Mouse (Mus musculus): Measurements from ENCODE around the gene Ccdc33. TPM values are rescaled to one million over a fixed set of nuclear protein-coding genes. Genes with fewer than 3 reads are reported as not detected.

Gene Ccdc33
- total and polyA plus RNA-seq, 3 experiments, result 0.05 TPM; not detected in 2

- peaks cover 32% of the 10 kb centered on the region for H3K27me3 ChIP-seq (ENCODE audit: insufficient read depth, low read length)
- no peak for TF ChIP-seq GATA2 (IDR thresholded peaks at IDR 0.05; ENCODE audit: borderline replicate concordance, low read depth, low read length)
- no peak for TF ChIP-seq CTCF (IDR thresholded peaks at IDR 0.05; ENCODE audit: low read depth, low read length)
- H3K36me3 ChIP-seq (replicated peaks), result no peaks in the 10 kb centered on the region
- no peak overlapping the region for H3K4me3 ChIP-seq (ENCODE audit: low read depth, low read length)
- ATAC-seq (ENCODE audit: extremely low read depth, insufficient number of reproducible peaks, low FRiP score, poor library complexity, severe bottlenecking), result no peak
- H3K9me3 ChIP-seq (replicated peaks), result no peaks in the 10 kb centered on the region
- H3K4me1 ChIP-seq (ENCODE audit: insufficient read depth, low read depth, low read length), result no peaks in the 10 kb centered on the region
- DNase-seq (ENCODE audit: low spot score), result no peak
Observed at GRCm38 (mm10) chr9:58035519-58035918, 83.1 kb downstream of the Ccdc33 start.

- no peak for TF ChIP-seq POLR2AphosphoS5 (IDR thresholded peaks at IDR 0.05; ENCODE audit: insufficient replicate concordance, low read depth, low read length)
- TF ChIP-seq GATA2 (IDR thresholded peaks at IDR 0.05; ENCODE audit: borderline replicate concordance, low read depth, low read length), result no peak
- TF ChIP-seq GATA1 (IDR thresholded peaks at IDR 0.05; ENCODE audit: borderline replicate concordance, low read length), result no peak
- no peaks in the 10 kb centered on the region for H3K9me3 ChIP-seq (replicated peaks)
- H3K4me3 ChIP-seq (ENCODE audit: low read depth, low read length), result no peak overlapping the region
- no peaks in the 10 kb centered on the region for H3K4me1 ChIP-seq (ENCODE audit: insufficient read depth, low read depth, low read length)
- H3K27me3 ChIP-seq (ENCODE audit: insufficient read depth, low read length), result peaks cover 27% of the 10 kb centered on the region
- H3K36me3 ChIP-seq (replicated peaks), result no peaks in the 10 kb centered on the region
- DNase-seq (ENCODE audit: low spot score), result no peak
- ATAC-seq (ENCODE audit: extremely low read depth, insufficient number of reproducible peaks, low FRiP score, poor library complexity, severe bottlenecking), result no peak
Observed at GRCm38 (mm10) chr9:58031895-58032294, 86.7 kb downstream of the Ccdc33 start.

- TF ChIP-seq POLR2AphosphoS5 (IDR thresholded peaks at IDR 0.05; ENCODE audit: insufficient replicate concordance, low read depth, low read length) (no peak), TAL1 (conservative IDR thresholded peaks at IDR 0.05; ENCODE audit: low read depth, low read length) (no peak), CTCF (IDR thresholded peaks at IDR 0.05; ENCODE audit: low read depth, low read length) (no peak), GATA1 (IDR thresholded peaks at IDR 0.05; ENCODE audit: borderline replicate concordance, low read length) (no peak), GATA2 (IDR thresholded peaks at IDR 0.05; ENCODE audit: borderline replicate concordance, low read depth, low read length) (no peak)
- no peak overlapping the region for H3K4me3 ChIP-seq (ENCODE audit: low read depth, low read length)
Observed at GRCm38 (mm10) chr9:58029635-58030034, 89.0 kb downstream of the Ccdc33 start.

GRCm38 (mm10) chr9:58028841-58029240 lies 89.8 kb downstream of the Ccdc33 start:
- ATAC-seq (ENCODE audit: extremely low read depth, insufficient number of reproducible peaks, low FRiP score, poor library complexity, severe bottlenecking), result no peak
- TF ChIP-seq POLR2AphosphoS5 (IDR thresholded peaks at IDR 0.05; ENCODE audit: insufficient replicate concordance, low read depth, low read length), result no peak

More at GRCm38 (mm10) chr9:58029635-58030034, 89.0 kb downstream of the Ccdc33 start:
- H3K27me3 ChIP-seq (ENCODE audit: insufficient read depth, low read length), result peaks cover 22% of the 10 kb centered on the region
- no peaks in the 10 kb centered on the region for H3K4me1 ChIP-seq (ENCODE audit: insufficient read depth, low read depth, low read length)
- ATAC-seq (ENCODE audit: extremely low read depth, insufficient number of reproducible peaks, low FRiP score, poor library complexity, severe bottlenecking) (no peak), DNase-seq (ENCODE audit: low spot score) (no peak)
- H3K36me3 ChIP-seq (replicated peaks), result no peaks in the 10 kb centered on the region
- H3K9me3 ChIP-seq (replicated peaks), result no peaks in the 10 kb centered on the region

GRCm38 (mm10) chr9:58027426-58028180 lies 91.0 kb downstream of the Ccdc33 start:
- no peaks in the 10 kb centered on the region for H3K9me3 ChIP-seq (replicated peaks)
- H3K4me3 ChIP-seq (ENCODE audit: low read depth, low read length), result no peak overlapping the region
- ATAC-seq (ENCODE audit: extremely low read depth, insufficient number of reproducible peaks, low FRiP score, poor library complexity, severe bottlenecking) (peak; percentile 15; the same call in 1 of the 2 replicates), DNase-seq (ENCODE audit: low spot score) (no peak)
- no peak for TF ChIP-seq CTCF (IDR thresholded peaks at IDR 0.05; ENCODE audit: low read depth, low read length)
- no peak for TF ChIP-seq TAL1 (conservative IDR thresholded peaks at IDR 0.05; ENCODE audit: low read depth, low read length)
- TF ChIP-seq GATA2 (IDR thresholded peaks at IDR 0.05; ENCODE audit: borderline replicate concordance, low read depth, low read length), result no peak
- peaks cover 17% of the 10 kb centered on the region for H3K27me3 ChIP-seq (ENCODE audit: insufficient read depth, low read length)
- H3K4me1 ChIP-seq (ENCODE audit: insufficient read depth, low read depth, low read length), result no peaks in the 10 kb centered on the region
- H3K36me3 ChIP-seq (replicated peaks), result no peaks in the 10 kb centered on the region

More at GRCm38 (mm10) chr9:58028841-58029240, 89.8 kb downstream of the Ccdc33 start:
- H3K4me1 ChIP-seq (ENCODE audit: insufficient read depth, low read depth, low read length), result no peaks in the 10 kb centered on the region
- no peaks in the 10 kb centered on the region for H3K9me3 ChIP-seq (replicated peaks)
- peaks cover 22% of the 10 kb centered on the region for H3K27me3 ChIP-seq (ENCODE audit: insufficient read depth, low read length)
- DNase-seq (ENCODE audit: low spot score), result no peak
- H3K4me3 ChIP-seq (ENCODE audit: low read depth, low read length), result no peak overlapping the region
- no peaks in the 10 kb centered on the region for H3K36me3 ChIP-seq (replicated peaks)

- ATAC-seq (ENCODE audit: extremely low read depth, insufficient number of reproducible peaks, low FRiP score, poor library complexity, severe bottlenecking) (no peak), DNase-seq (ENCODE audit: low spot score) (no peak)
- Histone ChIP-seq H3K4me1 (ENCODE audit: insufficient read depth, low read depth, low read length) (no peaks in the 10 kb centered on the region), H3K4me3 (ENCODE audit: low read depth, low read length) (no peak overlapping the region), H3K27me3 (ENCODE audit: insufficient read depth, low read length) (peaks cover 13% of the 10 kb centered on the region), H3K36me3 (replicated peaks) (no peaks in the 10 kb centered on the region), H3K9me3 (replicated peaks) (no peaks in the 10 kb centered on the region)
- TF ChIP-seq CTCF (IDR thresholded peaks at IDR 0.05; ENCODE audit: low read depth, low read length) (no peak), POLR2AphosphoS5 (IDR thresholded peaks at IDR 0.05; ENCODE audit: insufficient replicate concordance, low read depth, low read length) (no peak), GATA1 (IDR thresholded peaks at IDR 0.05; ENCODE audit: borderline replicate concordance, low read length) (no peak), TAL1 (conservative IDR thresholded peaks at IDR 0.05; ENCODE audit: low read depth, low read length) (no peak), GATA2 (IDR thresholded peaks at IDR 0.05; ENCODE audit: borderline replicate concordance, low read depth, low read length) (no peak)
Observed at GRCm38 (mm10) chr9:58025995-58026394, 92.6 kb downstream of the Ccdc33 start.

GRCm38 (mm10) chr9:58018385-58018784 lies 100.2 kb downstream of the Ccdc33 start:
- H3K36me3 ChIP-seq (replicated peaks), result no peaks in the 10 kb centered on the region
- H3K4me3 ChIP-seq (ENCODE audit: low read depth, low read length), result no peak overlapping the region
- ATAC-seq (ENCODE audit: extremely low read depth, insufficient number of reproducible peaks, low FRiP score, poor library complexity, severe bottlenecking) (no peak), DNase-seq (ENCODE audit: low spot score) (no peak)
- H3K9me3 ChIP-seq (replicated peaks), result no peaks in the 10 kb centered on the region
- TF ChIP-seq POLR2AphosphoS5 (IDR thresholded peaks at IDR 0.05; ENCODE audit: insufficient replicate concordance, low read depth, low read length), result no peak
- no peak for TF ChIP-seq CTCF (IDR thresholded peaks at IDR 0.05; ENCODE audit: low read depth, low read length)
- no peak for TF ChIP-seq TAL1 (conservative IDR thresholded peaks at IDR 0.05; ENCODE audit: low read depth, low read length)
- no peak for TF ChIP-seq GATA1 (IDR thresholded peaks at IDR 0.05; ENCODE audit: borderline replicate concordance, low read length)
- no peak for TF ChIP-seq GATA2 (IDR thresholded peaks at IDR 0.05; ENCODE audit: borderline replicate concordance, low read depth, low read length)
- peaks cover 16% of the 10 kb centered on the region for H3K27me3 ChIP-seq (ENCODE audit: insufficient read depth, low read length)
- H3K4me1 ChIP-seq (ENCODE audit: insufficient read depth, low read depth, low read length), result no peaks in the 10 kb centered on the region

Data from G1E (cell line).